Mouse (Mus musculus) liver, embryonic 14.5 days (tissue): ENCODE results near the gene Kdm1b.

Experiments
- CTCF ChIP-seq: IDR thresholded peaks from 2 replicates; pipeline ENCODE4 v1.5.1; 2016; ENCODE audit warnings: antibody characterized with exemption, low read depth, control low read depth
- EP300 ChIP-seq: IDR thresholded peaks from 2 replicates; pipeline ENCODE4 v1.6.1; 2016; ENCODE audit warnings: antibody characterized with exemption, low read depth

- TF ChIP-seq CTCF = no peak
- TF ChIP-seq EP300 = 0 out of 2 replicates have a peak, but pooled peaks have one; percentile 21
These were observed 61.7 kb downstream of the Kdm1b start for GRCm38 (mm10) chr13:47104856-47105541.
